Mouse (Mus musculus) spleen, adult 12 weeks (tissue): ENCODE data around the gene Rundc1.
"Not testable (repeated sequence)": the region's sequence is repeated elsewhere in the genome, so short reads cannot be mapped to it uniquely, and the experiment has no call there.

ENCODE experiments used
- DNase-seq: peaks from one replicate; pipeline ENCODE4 v3.0.0; 2022; ENCODE audit warnings: low spot score

The Rundc1 gene

DNA sequence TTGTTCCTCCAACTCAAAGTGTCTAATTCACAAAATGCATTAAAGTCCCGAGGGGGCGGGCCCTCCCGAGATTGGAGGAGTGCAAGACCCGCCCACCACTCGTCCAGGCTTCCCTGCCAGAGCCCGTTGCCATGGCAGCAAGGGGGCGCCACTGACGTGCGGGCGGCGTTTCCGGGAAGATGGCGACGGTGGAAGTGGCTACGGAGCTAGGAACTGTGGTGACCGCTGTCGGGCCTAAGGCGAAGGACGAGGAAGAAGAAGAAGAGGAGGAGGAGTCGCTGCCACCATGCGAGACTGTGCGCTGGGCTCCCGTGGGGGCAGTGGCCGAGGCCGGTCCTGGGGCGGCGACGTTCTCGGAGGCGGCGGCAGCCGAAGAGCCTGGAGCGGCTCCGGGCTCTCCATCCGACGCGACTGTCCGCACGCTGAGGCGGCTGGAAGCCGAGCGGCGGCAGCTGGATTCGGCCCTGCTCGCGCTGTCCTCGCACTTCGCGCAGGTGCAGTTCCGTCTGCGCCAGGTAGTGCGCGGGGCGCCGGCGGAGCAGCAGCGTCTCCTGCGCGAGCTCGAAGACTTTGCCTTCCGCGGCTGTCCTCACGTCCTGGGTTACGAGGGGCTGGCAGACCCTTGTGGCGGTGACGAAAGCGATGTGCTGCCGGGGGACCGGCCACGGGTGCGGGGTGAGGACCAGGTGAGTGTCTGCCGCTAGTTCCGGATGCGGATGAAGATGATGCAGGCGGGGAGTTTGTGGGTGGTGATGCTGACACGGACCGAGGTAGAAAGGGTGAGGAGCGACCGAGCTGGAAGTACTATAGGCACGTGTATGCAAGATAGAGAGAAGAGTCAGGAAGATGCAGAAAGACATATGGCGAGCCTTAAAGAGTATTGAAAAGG lies at the start of gene Rundc1, which contains the start of gene Ptges3l:
Rundc1 (plus strand) TSS at position 161 of the 889 bp plus-strand sequence.
Ptges3l (minus strand) TSS at position 409 of the 889 bp plus-strand sequence.
- peak; percentile 95 for DNase-seq

DNA sequence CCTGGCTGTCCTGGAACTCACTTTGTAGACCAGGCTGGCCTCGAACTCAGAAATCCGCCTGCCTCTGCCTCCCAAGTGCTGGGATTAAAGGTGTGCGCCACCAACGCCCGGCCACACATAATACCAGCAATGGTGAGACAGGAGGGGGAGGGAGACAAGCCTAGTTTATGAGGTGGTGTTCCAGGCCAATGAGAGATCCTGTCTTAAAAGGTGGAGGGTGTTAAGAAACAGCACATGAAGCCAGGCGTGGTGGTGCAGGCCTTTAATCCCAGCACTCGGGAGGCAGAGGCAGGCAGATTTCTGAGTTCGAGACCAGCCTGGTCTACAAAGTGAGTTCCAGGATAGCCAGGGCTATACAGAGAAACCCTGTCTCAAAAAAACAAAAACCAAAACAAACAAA lies 46.7 kb upstream of the Rundc1 start:
- not testable (repeated sequence) for DNase-seq

DNA sequence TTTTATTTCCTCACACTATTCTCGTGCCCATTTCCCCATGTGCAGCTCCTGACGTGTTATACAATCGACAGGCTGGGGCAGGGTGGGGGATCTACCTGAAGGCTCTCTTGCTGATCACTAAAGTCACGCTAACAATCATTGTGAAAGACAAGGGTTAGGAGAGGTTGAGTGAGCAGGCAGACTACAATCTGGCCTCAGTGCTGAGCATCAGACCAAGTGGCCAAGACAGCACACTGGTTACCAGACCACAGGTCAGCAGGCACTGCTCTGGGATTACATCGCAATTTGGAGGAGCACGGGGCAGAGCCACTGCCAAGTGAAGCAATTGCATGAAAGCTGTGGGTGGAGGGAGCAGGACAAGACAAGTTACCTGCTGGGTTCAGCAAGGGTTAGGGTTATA lies 46.0 kb upstream of the Rundc1 start:
- no peak for DNase-seq

DNA sequence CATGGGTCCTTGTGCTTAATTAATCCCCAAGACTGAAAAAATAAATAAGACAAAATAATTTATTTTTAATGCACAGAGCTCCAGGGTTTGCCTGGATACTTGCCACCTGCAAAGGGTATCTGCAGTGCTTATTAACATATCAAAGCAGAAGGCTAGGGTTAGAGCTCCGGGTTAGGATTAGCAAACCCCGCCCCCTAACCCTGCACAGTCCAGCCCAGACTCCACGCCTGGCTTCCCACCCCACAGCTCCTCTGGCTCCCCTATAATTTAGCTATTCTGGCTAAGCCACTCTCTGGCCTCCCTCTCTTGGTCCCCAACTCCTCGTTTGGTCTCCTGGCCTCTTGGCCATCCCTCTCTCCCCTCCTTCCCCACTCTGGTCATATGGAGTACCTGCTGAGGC lies 43.1 kb upstream of the Rundc1 start:
- no peak for DNase-seq

DNA sequence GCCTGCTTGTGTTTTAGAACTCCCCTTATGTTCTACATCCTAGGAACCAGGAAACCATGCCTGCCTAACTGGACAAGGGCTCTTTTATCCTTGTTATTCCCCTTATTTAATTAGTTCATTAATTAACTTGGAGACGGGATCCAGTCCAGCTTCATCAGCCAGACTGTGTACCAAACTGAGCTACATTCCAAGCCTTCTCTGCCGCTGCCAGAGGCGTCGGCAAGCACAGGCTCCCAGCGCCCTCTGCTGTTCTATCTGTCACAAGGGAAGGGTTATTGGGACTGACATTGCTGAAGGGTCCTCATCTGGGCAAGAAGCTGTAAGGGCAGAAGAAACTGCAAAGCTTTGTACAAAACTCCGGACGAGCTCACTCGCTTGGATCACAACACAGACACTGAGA lies 29.8 kb upstream of the Rundc1 start:
- no peak for DNase-seq

DNA sequence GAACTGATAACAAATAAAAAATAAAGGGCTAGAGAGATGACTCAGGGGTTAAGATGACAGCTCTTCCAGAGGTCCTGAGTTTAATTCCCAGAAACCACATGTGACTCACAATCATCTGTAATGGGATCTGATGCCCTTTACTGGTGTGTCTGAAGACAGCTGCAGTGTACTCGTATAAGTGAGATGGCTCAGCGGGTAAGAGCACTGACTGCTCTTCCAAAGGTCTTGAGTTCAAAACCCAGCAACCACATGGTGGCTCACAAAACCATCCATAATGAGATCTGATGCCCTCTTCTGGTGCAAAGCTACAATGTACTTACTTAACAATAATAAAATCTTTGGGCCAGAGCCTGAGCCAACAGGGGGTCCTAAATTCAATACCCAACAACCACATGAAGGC lies 9.6 kb upstream of the Rundc1 start:
- DNase-seq: no peak

DNA sequence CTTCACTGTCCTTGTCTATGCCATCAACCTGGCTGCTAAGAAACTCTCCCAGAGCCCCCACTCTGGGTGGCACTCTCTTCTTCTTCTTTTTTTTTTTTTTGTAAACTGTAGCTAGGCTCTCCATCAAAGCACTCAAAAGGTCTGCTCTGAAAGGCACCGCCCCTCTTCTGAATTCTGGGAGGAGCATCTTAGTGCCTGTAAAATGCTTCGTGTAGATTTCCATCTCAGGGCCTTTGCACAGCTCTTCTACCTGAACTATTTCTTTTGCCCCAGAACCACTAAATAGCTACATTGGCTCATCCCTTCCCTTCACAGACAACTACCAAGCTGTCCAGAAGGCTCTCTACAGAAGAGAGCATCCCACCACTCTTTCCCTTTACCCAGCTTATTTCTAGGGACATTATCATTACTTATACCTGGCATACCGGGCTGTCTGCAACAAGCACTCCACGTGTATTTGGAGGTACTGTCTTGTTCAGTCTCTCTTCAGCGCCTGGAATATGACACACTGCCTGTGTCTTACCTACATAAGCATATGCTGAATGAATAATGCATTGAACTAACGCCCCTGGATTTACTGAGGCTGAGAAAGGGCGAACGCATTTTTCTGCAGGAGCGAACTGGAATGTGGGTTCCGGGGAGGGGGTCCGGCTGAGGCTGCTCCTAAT lies 8.3 kb upstream of the Rundc1 start:
- DNase-seq: no peak

DNA sequence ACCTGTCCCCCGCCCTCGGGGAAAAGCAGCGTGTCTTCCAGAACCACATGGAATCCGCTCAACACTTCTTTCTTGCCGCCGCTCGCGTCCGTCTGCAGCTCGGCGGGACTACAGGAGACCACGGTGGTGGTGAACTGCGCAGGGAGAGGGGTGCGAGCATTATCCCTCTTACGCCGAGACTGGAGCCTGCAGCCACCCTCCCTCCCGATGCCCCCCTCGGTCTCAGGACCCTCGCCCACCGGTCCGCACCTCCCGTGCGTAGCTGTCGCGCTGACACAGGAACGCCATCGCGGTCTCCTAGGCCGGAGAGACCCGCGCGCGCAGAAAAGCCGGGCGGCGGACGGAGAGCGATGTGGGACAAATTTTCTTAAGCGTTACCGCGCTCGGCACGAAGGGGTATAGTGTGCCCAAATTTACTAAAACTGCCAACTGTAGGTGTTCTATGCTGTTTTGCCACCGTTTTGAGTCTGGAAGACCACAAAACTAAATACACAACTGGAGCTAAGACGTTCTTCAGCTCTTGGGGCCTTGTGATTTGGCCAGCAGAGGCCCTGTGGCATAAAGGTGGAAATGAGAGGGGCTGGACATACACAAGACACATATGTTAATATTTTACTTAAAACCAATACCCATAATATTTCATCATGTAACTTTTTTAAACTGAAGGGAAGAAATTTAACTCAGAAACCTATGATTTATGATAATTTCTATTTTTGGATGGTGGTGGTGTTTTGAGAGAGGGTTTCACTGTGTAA lies 7.6 kb upstream of the Rundc1 start, which contains the start of gene Aarsd1:
Aarsd1 (minus strand) TSS at position 515 of the 755 bp plus-strand sequence.
- DNase-seq: peak; percentile 76

DNA sequence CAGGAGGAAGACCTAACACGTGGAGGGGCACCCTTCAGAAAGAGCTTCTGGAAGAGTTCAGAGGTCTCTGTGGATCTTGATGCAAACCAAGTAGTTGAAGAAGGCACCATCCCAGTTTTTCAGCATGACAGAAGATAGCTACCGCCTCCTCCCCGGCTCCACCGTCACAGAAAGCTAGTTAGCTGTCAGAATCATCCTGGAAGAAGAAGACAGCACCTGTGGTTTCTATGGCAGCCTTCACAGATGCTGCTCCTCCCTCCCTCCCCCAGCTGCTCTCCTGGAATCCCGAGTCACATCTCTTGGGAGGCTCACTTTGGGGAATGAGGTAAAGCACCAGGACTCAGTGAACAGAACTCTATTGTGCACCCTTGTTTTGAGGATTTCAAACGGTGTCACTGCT lies 5.9 kb upstream of the Rundc1 start:
- DNase-seq: no peak

DNA sequence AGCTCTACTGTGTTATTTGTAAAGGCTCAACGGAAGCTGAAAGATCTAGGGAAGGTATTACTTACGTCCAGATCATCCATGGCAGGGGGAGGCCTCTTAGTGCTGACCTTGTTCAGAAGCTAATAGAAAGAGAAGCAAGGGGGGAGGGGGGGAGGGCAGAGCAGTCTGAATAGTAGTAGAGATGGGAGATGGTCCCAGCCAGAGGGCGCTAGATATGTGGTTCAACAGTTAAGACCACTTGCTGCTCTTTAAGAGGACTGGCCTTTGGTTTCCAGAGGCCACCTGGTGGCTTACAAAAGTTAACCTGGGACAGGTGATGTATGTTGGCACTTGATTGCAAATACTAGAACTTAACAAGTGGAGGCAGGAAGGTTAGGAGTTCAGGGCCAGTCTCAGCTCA lies 5.3 kb upstream of the Rundc1 start:
- no peak for DNase-seq

DNA sequence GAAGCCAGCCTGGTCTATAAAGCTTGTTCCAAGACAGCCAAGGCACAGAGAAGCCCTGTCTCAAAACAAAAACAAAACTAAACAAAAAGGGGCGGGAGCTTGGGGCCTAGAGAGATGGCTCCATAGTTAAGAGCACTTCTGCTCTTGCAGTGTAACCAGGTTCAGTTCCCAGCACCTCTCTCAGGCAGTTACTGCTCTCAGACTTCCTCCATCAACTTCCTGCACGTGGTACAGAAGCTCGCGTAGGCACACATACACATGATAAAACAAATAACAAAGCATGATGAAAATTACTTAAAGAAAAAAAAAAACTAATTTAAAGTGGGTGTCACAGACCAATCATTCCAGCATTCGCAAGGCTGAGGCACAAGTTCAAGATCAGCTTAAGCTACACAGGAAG lies 4.7 kb upstream of the Rundc1 start:
- no peak for DNase-seq

DNA sequence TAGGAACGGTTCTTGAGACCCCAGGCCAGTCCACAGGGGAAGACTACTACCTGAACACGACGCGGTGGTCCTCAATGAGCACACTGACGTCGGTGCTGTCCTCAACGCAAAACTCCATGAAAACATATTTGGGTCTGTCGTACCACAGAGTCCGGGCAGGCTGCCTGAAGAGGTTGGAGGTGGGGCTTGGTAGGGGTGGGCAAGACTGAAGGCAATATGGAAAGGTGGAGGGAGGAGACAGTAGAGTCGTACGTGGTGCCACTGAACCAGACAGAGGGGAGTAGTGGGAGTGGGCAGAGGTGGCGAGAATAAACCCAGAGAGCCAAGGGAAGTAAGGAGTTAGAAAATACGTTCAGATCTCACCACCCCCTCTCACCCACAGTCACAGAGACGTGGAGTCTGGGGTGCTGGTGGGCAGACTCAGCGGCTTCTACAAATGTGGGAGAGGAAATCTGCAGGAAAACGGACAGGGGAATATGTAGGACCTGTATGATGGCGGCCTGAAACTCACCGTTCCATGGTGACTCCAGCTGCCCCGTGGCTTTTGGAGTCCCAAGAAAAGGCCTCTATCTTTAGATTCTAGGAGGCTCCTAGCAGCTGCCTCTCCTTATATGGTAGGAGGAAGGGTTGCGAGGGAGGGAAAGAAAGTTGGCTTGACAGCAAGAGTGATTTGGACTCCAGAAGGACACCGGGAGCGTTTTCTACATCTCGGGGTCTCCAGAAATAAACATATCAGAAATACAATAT lies 607 bp upstream of the Rundc1 start, which contains the start of gene Gm27029:
Gm27029 (minus strand) TSS at position 692 of the 747 bp plus-strand sequence.
- no peak for DNase-seq

DNA sequence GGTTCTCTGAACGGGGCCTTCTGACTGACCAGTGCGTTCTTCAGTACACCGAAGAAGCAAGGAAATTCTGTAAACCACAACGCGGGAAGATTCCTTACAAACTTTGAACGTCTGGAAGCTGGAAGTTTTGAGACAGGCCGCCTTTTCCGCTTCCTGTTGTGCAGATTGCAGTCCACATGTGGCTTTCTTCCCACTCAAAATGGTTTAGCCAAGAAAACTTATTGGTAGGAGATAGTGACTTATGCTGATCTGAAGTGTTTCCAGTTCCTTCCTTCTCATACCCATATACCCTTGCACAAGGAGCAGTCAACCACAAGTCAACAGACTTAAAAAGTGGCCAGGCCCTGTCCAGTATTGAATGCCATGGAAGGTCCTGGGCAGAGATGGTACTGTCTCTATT lies 1.3 kb downstream of the Rundc1 start:
- DNase-seq: no peak

DNA sequence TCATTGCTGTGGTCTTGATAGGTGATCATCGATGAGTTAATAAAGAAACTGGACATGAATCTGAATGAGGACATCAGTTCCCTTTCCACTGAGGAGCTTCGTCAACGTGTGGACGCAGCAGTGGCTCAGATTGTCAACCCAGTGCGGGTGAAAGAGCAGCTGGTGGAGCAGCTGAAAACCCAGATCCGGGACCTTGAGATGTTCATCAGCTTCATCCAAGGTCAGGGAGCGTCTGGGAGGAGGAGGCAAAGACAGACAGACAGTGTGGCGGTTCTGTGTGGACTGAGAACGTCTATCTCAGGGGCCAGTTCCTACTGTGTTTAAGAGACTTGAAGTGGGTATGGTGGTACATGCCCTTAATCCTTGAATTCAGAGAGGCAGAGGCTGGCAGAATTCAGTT lies 6.4 kb downstream of the Rundc1 start:
- no peak for DNase-seq

DNA sequence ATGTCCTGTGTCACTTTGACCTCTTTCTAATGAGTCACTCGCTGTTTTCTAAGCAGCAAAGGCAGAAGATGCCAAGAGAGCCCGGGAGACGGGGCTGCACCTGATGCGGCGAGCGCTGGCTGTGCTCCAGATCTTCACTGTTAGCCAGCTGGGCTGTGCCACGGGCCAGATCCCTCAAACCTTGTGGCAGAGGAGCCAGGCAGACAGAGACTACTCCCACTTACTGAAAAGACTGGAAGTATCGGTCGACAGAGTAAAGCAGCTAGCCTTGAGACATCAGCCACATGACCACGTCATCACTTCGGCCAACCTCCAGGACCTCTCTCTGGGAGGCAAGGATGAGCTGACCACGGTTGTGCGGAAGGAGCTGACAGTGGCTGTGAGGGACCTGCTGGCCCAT lies 8.5 kb downstream of the Rundc1 start:
- no peak for DNase-seq

DNA sequence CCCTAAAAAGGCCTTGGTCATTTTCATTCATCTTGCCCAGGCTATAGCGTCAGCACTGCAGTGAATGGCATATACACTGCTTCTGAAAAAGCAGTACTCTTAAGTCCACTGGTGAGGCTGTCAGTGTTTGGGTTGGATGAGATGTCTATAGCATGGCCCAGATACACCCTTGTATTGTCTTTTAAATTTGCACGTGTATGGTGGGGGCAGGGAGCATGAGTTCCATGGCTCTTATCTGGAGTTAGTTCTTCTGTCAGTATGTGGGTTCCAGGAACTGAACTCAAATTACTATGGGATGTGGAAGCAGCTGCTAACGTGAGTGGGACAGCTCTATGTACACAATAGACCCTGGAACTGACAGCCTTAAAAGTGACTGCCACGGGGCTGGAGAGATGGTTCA lies 10.9 kb downstream of the Rundc1 start:
- no peak for DNase-seq

DNA sequence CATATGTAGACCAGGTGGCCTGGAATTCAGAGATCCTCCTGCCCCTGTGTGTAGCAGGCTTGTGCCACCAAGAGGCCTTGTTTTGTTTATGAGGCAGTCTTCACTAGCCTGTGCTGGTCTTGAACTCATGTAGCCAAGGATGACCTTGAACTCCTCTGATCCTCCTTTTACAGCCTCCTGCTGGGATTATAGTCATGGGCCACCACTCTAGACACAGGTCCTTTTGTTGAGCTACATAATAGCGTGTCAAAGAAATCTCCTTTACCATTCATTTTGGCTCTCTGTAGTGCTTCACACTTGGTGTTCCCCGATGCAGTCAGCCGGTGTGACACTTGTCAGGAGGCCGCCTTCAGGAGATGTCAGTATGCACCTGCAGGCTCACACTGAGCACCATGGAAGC lies 12.0 kb downstream of the Rundc1 start:
- no peak for DNase-seq

DNA sequence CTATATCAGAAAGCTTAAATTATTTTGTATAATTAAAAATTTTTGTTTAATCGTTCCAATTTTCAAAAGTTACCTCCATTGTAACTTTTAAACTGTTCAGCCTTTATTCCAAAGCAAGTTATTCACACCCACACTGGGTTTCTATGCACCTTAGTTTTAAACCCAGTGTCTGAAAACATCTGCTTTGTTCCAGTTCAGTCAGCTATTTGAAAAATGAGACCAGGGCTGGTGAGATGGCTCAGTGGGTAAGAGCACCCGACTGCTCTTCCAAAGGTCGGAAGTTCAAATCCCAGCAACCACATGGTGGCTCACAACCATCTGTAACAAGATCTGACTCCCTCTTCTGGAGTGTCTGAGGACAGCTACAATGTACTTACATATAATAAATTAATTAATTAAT lies 13.1 kb downstream of the Rundc1 start:
- DNase-seq: not testable (repeated sequence)

DNA sequence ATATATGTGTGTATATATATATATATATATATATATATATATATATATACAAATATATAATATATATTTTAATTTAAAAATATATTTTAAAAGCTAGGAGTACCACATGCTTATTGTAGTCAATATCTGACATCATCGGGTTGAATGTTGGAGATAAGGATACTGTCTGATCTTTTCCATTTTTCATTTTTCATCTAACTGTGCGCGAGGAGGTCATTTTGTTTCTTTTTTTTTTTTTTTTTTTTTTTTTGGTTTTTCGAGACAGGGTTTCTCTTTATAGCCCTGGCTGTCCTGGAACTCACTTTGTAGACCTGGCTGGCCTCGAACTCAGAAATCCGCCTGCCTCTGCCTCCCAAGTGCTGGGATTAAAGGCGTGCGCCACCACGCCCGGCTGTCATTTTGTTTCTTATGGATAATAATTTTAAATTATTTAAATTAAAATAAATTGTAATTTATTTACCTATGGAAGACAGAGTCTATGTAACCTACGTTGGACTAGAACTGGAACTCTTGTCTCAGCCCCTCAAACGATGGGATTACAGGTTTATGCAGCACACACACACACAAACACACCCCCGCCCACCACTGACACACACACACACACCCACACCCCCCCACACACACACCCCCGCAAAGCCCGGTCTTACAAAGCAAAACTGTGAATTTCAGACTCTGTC lies 16.7 kb downstream of the Rundc1 start:
- not testable (repeated sequence) for DNase-seq

DNA sequence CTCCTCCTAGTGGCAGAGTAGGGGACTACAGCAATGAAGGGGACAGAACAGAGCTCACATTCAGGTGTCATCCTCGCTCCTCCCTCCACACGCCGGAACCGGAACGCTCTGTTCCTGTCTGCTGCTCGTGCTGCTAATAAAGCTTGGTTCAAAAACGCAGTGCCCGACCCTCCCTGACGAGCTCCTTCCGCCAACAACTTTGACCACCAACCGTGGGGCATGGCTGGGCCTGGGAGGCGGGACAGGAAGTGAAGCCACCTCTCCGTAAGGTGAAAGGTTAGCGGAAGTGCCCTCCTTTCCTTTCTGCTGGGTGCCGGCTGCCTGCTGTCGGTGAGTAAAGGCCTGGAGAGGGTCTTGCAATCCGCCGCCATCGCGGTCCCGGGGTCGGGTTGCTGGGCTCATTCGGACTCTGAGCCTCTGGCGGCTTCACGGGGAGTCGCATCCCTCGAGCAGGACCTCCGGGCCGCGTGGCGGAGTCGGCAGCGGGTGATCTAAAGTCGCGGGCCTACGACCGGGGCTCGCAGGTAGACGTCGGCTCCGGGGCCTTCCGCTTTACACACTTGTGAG lies 17.3 kb downstream of the Rundc1 start, which contains the start of gene Rpl27:
Rpl27 (plus strand) TSS at position 172 of the 567 bp plus-strand sequence.
- DNase-seq: peak; percentile 94

DNA sequence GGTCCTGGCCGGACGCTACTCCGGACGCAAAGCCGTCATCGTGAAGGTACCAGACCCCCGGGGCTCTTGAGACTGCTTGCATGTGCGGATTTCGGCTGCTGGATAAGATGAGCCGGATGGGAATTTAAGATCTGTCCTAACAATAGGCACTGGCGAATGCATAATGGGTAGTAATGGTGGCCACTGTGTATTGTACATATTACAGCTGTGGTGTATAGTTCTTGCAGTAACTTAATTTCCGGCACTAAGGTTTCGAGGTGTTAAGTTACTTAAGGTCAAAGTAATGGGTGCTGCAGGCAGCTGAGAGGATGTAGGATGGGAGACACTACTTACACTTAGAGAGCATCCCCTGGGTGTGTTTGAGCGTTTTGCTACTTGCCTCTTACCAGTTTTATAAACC lies 17.9 kb downstream of the Rundc1 start:
- DNase-seq: no peak
